Mouse (Mus musculus): ENCODE measurements around the gene Efna5.

DNA sequence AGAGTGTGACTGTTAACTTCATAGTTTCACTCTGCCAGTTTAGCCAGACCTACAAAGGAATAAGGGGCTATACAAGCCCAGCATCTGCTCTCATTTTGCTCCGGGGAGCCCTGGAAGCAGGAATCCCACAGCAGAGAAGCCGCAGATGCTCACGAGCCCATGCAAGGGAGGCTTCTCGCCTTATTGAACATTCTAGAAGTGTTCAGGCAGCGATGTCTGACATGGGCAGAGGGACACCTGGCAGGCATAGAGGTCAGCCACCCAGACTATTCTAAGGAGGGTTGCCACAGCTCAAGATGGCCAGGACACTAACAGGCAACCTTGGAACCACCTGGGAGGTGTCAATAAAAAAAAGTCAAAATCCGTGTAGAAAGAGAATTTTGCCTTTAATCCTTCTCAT, 214.4 kb downstream of the Efna5 start:
- TF ChIP-seq GATA1 (IDR thresholded peaks at IDR 0.05; ENCODE audit: borderline replicate concordance, low read length) (no peak), CTCF (IDR thresholded peaks at IDR 0.05; ENCODE audit: low read depth, low read length) (no peak), GATA2 (IDR thresholded peaks at IDR 0.05; ENCODE audit: borderline replicate concordance, low read depth, low read length) (no peak)
